Mouse (Mus musculus): ENCODE measurements around the gene Cyb5r2.

Gene Cyb5r2

GRCm38 (mm10) chr7:107720771-107721170 is 37.1 kb downstream of the Cyb5r2 start:
- DNase-seq: no peak

GRCm38 (mm10) chr7:107714067-107714466 is 43.8 kb downstream of the Cyb5r2 start:
- no peak for DNase-seq

- DNase-seq: no peak
These were observed 45.1 kb downstream of the Cyb5r2 start for GRCm38 (mm10) chr7:107712743-107713142.

- DNase-seq: peak; percentile 92
These were observed 49.2 kb downstream of the Cyb5r2 start for GRCm38 (mm10) chr7:107708491-107709112.

GRCm38 (mm10) chr7:107707650-107708049 is 50.2 kb downstream of the Cyb5r2 start:
- DNase-seq: no peak

- peak; percentile 64 for DNase-seq
These were observed 51.9 kb downstream of the Cyb5r2 start for GRCm38 (mm10) chr7:107705941-107706340.

- no peak for DNase-seq
These were observed 55.1 kb downstream of the Cyb5r2 start for GRCm38 (mm10) chr7:107702461-107703380.

GRCm38 (mm10) chr7:107700646-107701045 is 57.2 kb downstream of the Cyb5r2 start:
- DNase-seq: no peak

GRCm38 (mm10) chr7:107699926-107700325 is 57.9 kb downstream of the Cyb5r2 start:
- DNase-seq: peak; percentile 50

Data from lung, postnatal 10 days (tissue).